ENCODE assay signal across 10 mouse cellular contexts in the genomic region with DNA sequence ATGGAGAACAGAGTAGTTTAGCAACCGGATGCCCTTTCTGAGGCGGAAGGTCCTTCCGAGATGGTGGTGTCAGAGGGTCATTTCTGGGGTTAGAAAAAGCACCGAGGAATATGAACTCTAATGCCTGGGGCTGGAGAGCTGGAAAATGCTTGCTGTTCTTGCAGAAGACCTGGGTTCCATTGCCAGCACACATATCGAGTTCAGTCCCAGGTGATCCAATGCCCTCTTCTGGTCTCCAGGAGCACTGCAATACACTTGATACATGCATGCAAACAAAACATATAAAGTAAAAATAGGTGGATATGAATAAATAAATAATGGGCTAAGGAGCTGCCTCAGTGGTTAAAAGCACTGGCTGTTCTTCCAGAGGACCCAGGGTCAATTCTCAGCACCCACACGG. TPM values are rescaled to one million over a fixed set of nuclear protein-coding genes. Genes with fewer than 3 reads are reported as not detected.
DNase-seq lines count a peak whose midpoint lies in the region; ATAC-seq and TF ChIP-seq lines count a peak whose summit lies in the region.
"Had no signal": no experiment of that assay in that cellular context is flagged by ENCODE, and none has a peak within 500 bp of the region (broad histone marks: within the 10 kb centered on the region; RNA-seq: fewer than 3 reads in every experiment).

No protein-coding gene starts in this region.

- H3K36me3 ChIP-seq in kidney, embryonic 14.5 days (ENCODE audit: control insufficient read depth, insufficient read depth, low read length), result no peaks in the 10 kb centered on the region
- H3K36me3 ChIP-seq in heart, embryonic 11.5 days (ENCODE audit: control insufficient read depth, insufficient read depth, low read length), result no peaks in the 10 kb centered on the region
- H3K36me3 ChIP-seq: hindbrain, embryonic 10.5 days had no signal

- no peak for TF ChIP-seq POLR2A in bone marrow macrophage, adult 2 months (IDR thresholded peaks at IDR 0.05; ENCODE audit: borderline replicate concordance, low read depth, low read length)

- no peak overlapping the region for H3K27ac ChIP-seq in kidney, embryonic 14.5 days (ENCODE audit: low read depth, low read length)
- H3K27ac ChIP-seq in bone marrow macrophage, adult 2 months (ENCODE audit: insufficient read depth, low read depth, low read length), result no peak overlapping the region
- no peak overlapping the region for H3K27ac ChIP-seq in heart, embryonic 11.5 days (ENCODE audit: low read depth, low read length)
- H3K27ac ChIP-seq: hindbrain, embryonic 10.5 days had no signal

- no peaks in the 10 kb centered on the region for H3K4me1 ChIP-seq in kidney, embryonic 14.5 days (ENCODE audit: control insufficient read depth, insufficient read depth, low read length)
- no peaks in the 10 kb centered on the region for H3K4me1 ChIP-seq in bone marrow macrophage, adult 2 months (ENCODE audit: control insufficient read depth, insufficient read depth, low read length)
- H3K4me1 ChIP-seq in heart, embryonic 11.5 days (ENCODE audit: control insufficient read depth, insufficient read depth, low read length), result no peaks in the 10 kb centered on the region

- WGBS in kidney, embryonic 14.5 days, result 70% methylated on average over 6 of the region's 6 CpGs
- 66% methylated on average over 6 of the region's 6 CpGs for WGBS in heart, embryonic 11.5 days (ENCODE audit: insufficient replicate concordance)

- no peak overlapping the region for H3K9ac ChIP-seq in kidney, embryonic 14.5 days (ENCODE audit: low read depth, low read length)
- no peak overlapping the region for H3K9ac ChIP-seq in heart, embryonic 11.5 days (ENCODE audit: low read depth, low read length)

- ATAC-seq in kidney, embryonic 14.5 days (ENCODE audit: low FRiP score, low TSS enrichment), result no peak
- ATAC-seq in megakaryocyte, adult 5-6 weeks (ENCODE audit: poor library complexity, severe bottlenecking), result peak; percentile 51; the same call in 1 of the 2 replicates
- no peak for ATAC-seq in heart, embryonic 11.5 days (replicated peaks; ENCODE audit: insufficient number of reproducible peaks, low FRiP score, low TSS enrichment)

- peak; percentile 51 for TF ChIP-seq CTCF in bone marrow macrophage, adult 2 months (IDR thresholded peaks at IDR 0.05; ENCODE audit: low read depth, low read length)

- no peak overlapping the region for H3K4me3 ChIP-seq in kidney, embryonic 14.5 days (ENCODE audit: low read length)
- H3K4me3 ChIP-seq in bone marrow macrophage, adult 2 months (ENCODE audit: insufficient read depth, low read length), result no peak overlapping the region
- no peak overlapping the region for H3K4me3 ChIP-seq in heart, embryonic 11.5 days (ENCODE audit: low read depth, low read length)
- H3K4me3 ChIP-seq: erythroblast, embryonic 14.5 days; hindbrain, embryonic 10.5 days had no signal

- DNase-seq in adrenal gland, postnatal 10 days, result peak; percentile 24
- DNase-seq in adrenal gland, postnatal 4 days (ENCODE audit: low spot score in 2 of 2), result no peak
- DNase-seq in kidney, adult 18-20 months, result peak; percentile 49
- DNase-seq in right cerebral cortex, adult 18-20 months, result no peak

- H3K9me3 ChIP-seq in kidney, embryonic 14.5 days (ENCODE audit: control insufficient read depth, low read length), result no peaks in the 10 kb centered on the region
- H3K9me3 ChIP-seq in heart, embryonic 11.5 days (replicated peaks; ENCODE audit: control insufficient read depth, low read length), result no peaks in the 10 kb centered on the region
- H3K9me3 ChIP-seq: hindbrain, embryonic 10.5 days had no signal

- no peaks in the 10 kb centered on the region for H3K27me3 ChIP-seq in kidney, embryonic 14.5 days (ENCODE audit: control insufficient read depth, insufficient read depth, low read length)
- H3K27me3 ChIP-seq in heart, embryonic 11.5 days (ENCODE audit: control insufficient read depth, insufficient read depth, low read length), result no peaks in the 10 kb centered on the region

- H3K4me2 ChIP-seq in kidney, embryonic 14.5 days (replicated peaks; ENCODE audit: low read depth, low read length), result no peak overlapping the region
- H3K4me2 ChIP-seq in heart, embryonic 11.5 days, result no peak overlapping the region

RNA-seq across cellular contexts. Expression of gene Ctbp1, which starts 22.4 kb away (rescaled TPM):
- total RNA-seq in adrenal gland, postnatal 10 days (2021), result 100 to 1,000 TPM; 202 to 229 TPM
- total RNA-seq in adrenal gland, postnatal 4 days (2021), result 100 to 1,000 TPM; 248 to 269 TPM
- 241 and 398 TPM in 2 replicates for polyA plus RNA-seq in kidney, embryonic 14.5 days (2014; fragmentation: Nextera tagmentation; extraction: Ambion mirVana)
- polyA plus RNA-seq in bone marrow macrophage, adult 2 months (2012; ENCODE audit: insufficient read depth, insufficient read length, missing spikeins), result 97.8 and 104 TPM in 2 replicates
- total RNA-seq in megakaryocyte, adult 5-6 weeks (2015), result 103 and 120 TPM in 2 replicates
- 103 and 127 TPM in 2 replicates for total RNA-seq in megakaryocyte, adult 5-6 weeks (2017)
- polyA plus RNA-seq in heart, embryonic 11.5 days (2014; fragmentation: Nextera tagmentation; extraction: Ambion mirVana), result 232 and 274 TPM in 2 replicates

RNA-seq across cellular contexts. Expression of gene Maea, which starts 38.1 kb away (rescaled TPM):
- 10 to 100 TPM; 86.8 to 97.7 TPM for total RNA-seq in adrenal gland, postnatal 10 days (2021)
- 100 to 1,000 TPM; 110 to 114 TPM for total RNA-seq in adrenal gland, postnatal 4 days (2021)
- polyA plus RNA-seq in kidney, embryonic 14.5 days (2014; fragmentation: Nextera tagmentation; extraction: Ambion mirVana), result 97.9 and 133 TPM in 2 replicates
- 65.9 and 72.7 TPM in 2 replicates for polyA plus RNA-seq in bone marrow macrophage, adult 2 months (2012; ENCODE audit: insufficient read depth, insufficient read length, missing spikeins)
- total RNA-seq in megakaryocyte, adult 5-6 weeks (2015), result 43.3 and 45.9 TPM in 2 replicates
- total RNA-seq in megakaryocyte, adult 5-6 weeks (2017), result 239 and 253 TPM in 2 replicates
- polyA plus RNA-seq in heart, embryonic 11.5 days (2014; fragmentation: Nextera tagmentation; extraction: Ambion mirVana), result 124 and 132 TPM in 2 replicates

Comparison
In these comparisons a context has a peak if more than half of its experiments do, and no peak if none do; other contexts are left out.
1. DNase-seq: peak in adrenal gland, postnatal 10 days (single experiment) and kidney, adult 18-20 months (single experiment); none in adrenal gland, postnatal 4 days (0 of 2) and right cerebral cortex, adult 18-20 months (single experiment).